Mouse (Mus musculus): ENCODE measurements around the gene Gm8159.
"Not testable (repeated sequence)": the region's sequence is repeated elsewhere in the genome, so short reads cannot be mapped to it uniquely, and the experiment has no call there.

Gm8159 gene

GRCm38 (mm10) chr14:4632052-4632451 lies at the start of gene Gm8159:
Gene Gm8159 (plus strand): TSS chr14:4632352.
- not testable (repeated sequence) for DNase-seq

- DNase-seq: peak; percentile 1
Measured at GRCm38 (mm10) chr14:4649309-4649708, 17.2 kb downstream of the Gm8159 start.

- DNase-seq: peak; percentile 28
Measured at GRCm38 (mm10) chr14:4650324-4650723, 18.2 kb downstream of the Gm8159 start.

GRCm38 (mm10) chr14:4663892-4664291 lies 31.7 kb downstream of the Gm8159 start, which contains the start of gene Gm3239:
Gene Gm3239 (plus strand): TSS chr14:4664192.
- not testable (repeated sequence) for DNase-seq

Data from right cerebral cortex, adult 18-20 months (tissue).